Mouse (Mus musculus) neural tube, embryonic 14.5 days (tissue): ENCODE data around the gene Adamtsl3. TPM values are rescaled to one million over a fixed set of nuclear protein-coding genes. Genes with fewer than 3 reads are reported as not detected.

Experiments used
- ATAC-seq: fragments of 200-750 bp; cut with Nextera tagmentation; 2 replicates; pipeline ENCODE4 v1.8.0; 2017; ENCODE audit warnings: low read depth, mild to moderate bottlenecking, moderate TSS enrichment, moderate library complexity
- H3K27ac ChIP-seq: fragments of 300-500 bp; sonication (generic); 2 replicates; pipeline ENCODE4 v1.5.1; 2014; ENCODE audit warnings: low read depth, mild to moderate bottlenecking, control low read depth, low read length, moderate library complexity, mixed read lengths
- H3K27me3 ChIP-seq: fragments of 300-500 bp; sonication (generic); 2 replicates; pipeline ENCODE4 v1.6.1; 2014; ENCODE audit warnings: low read length; ENCODE audit not compliant: control insufficient read depth, insufficient read depth
- H3K36me3 ChIP-seq: fragments of 300-500 bp; sonication (generic); 2 replicates; pipeline ENCODE4 v1.6.1; 2014; ENCODE audit warnings: low read length, mixed read lengths; ENCODE audit not compliant: control insufficient read depth, insufficient read depth
- H3K4me1 ChIP-seq: fragments of 300-500 bp; sonication (generic); 2 replicates; pipeline ENCODE4 v1.6.1; 2014; ENCODE audit warnings: low read length; ENCODE audit not compliant: control insufficient read depth, insufficient read depth
- H3K4me2 ChIP-seq: fragments of 300-500 bp; sonication (generic); 2 replicates; pipeline ENCODE4 v1.6.1; 2014; ENCODE audit warnings: mild to moderate bottlenecking, low read depth, low read length, control low read depth
- H3K4me3 ChIP-seq: fragments of 300-500 bp; sonication (generic); 2 replicates; pipeline ENCODE4 v1.5.1; 2014; ENCODE audit warnings: low read depth, low read length, control low read depth, mixed read lengths
- H3K9ac ChIP-seq: fragments of 300-500 bp; sonication (generic); replicated peaks from 2 replicates; pipeline ENCODE4 v1.6.1; 2014; ENCODE audit warnings: low read depth, mild to moderate bottlenecking, control low read depth, low read length, mixed read lengths
- H3K9me3 ChIP-seq: fragments of 300-500 bp; sonication (generic); 2 replicates; pipeline ENCODE4 v1.6.1; 2016; ENCODE audit warnings: low read length; ENCODE audit not compliant: control insufficient read depth
- WGBS: fragments of 180-500 bp; shearing (Covaris S2); extraction: QIAGEN DNeasy Blood & Tissue Kit; methylation state at CpG from one replicate; pipeline ENCODE4 v1.1.7; 2014; 5-methylcytosine and 5-hydroxymethylcytosine counted together
- polyA plus RNA-seq: library from polyadenylated mRNA; unstranded; fragments of >200 nt; fragmentation: Nextera tagmentation; extraction: Ambion mirVana; gene quantifications from 2 replicates; pipeline ENCODE4 v1.2.1, GENCODE M21; 2014

Gene Adamtsl3
- polyA plus RNA-seq, 1 experiment from 2014 or later, result 1.4 TPM

DNA sequence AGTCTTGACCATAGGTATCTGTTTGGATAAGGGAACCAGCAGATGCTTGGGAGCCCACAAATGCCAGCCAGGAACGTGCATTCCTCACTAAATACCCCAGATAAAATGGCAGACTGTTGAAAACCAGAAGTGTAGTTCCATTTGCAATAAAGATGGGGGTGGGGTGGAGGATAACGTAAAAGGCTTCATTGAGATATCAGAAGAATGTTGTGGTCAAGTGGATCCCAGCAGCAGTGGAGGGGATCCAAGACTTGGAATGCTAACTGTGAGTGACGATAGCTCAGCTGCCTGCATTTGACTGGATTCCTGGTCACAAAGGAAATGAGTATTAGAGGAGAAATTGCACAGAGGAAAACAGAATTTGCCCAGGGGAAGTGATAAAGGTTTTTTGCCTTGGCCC is 87.1 kb downstream of the Adamtsl3 start:
- Histone ChIP-seq H3K27me3 (no peaks in the 10 kb centered on the region), H3K27ac (no peak overlapping the region), H3K4me1 (no peaks in the 10 kb centered on the region), H3K9ac (no peak overlapping the region), H3K36me3 (no peaks in the 10 kb centered on the region), H3K9me3 (no peaks in the 10 kb centered on the region), H3K4me2 (no peak overlapping the region), H3K4me3 (no peak overlapping the region)
- 79% methylated on average over 3 of the region's 3 CpGs for WGBS
- no peak for ATAC-seq

DNA sequence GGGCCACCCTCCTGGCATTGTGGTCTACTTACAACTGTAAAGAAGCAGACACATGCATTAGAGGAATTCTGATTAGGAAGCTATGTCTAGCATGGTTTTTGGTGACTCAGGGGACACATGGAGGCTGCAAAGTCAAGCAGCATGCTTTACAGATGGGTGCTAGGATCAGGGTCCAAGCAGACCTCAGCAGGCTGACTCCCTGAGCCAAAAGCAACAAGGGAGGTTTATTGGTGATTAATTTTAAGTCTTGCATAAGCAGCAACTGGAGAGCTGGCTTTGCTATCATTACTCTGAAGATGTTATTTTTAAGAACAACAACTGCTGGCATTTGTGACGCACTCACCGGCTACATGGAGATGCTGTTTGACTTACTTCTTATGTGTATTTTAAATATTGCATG is 88.1 kb downstream of the Adamtsl3 start:
- 84% methylated on average over 2 of the region's 2 CpGs for WGBS
- Histone ChIP-seq H3K4me2 (no peak overlapping the region), H3K27ac (no peak overlapping the region), H3K27me3 (no peaks in the 10 kb centered on the region), H3K4me1 (no peaks in the 10 kb centered on the region), H3K4me3 (no peak overlapping the region), H3K9me3 (no peaks in the 10 kb centered on the region), H3K9ac (no peak overlapping the region), H3K36me3 (no peaks in the 10 kb centered on the region)
- no peak for ATAC-seq

DNA sequence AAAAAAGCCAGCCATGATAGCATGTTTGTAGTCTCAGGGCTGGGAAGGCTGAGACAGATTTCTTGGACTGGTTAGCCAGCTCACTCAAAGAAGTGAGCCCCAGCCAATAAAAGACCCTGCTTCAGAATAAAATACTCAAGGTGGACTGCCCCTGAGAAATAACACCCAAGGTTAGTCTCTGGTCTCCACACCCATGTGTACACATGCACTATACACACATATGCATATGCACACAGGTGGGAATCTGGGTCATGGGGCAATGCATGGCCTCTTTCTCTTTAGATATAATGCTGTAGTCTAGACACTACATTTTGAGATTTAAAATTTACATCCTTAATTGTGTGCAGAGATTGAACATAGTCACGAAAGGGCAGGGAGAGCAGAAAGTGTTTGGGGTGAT is 88.8 kb downstream of the Adamtsl3 start:
- H3K36me3 ChIP-seq, result no peaks in the 10 kb centered on the region
- H3K27me3 ChIP-seq, result no peaks in the 10 kb centered on the region
- no peak for ATAC-seq
- H3K4me2 ChIP-seq, result no peak overlapping the region
- no peak overlapping the region for H3K9ac ChIP-seq
- no peak overlapping the region for H3K27ac ChIP-seq
- no peaks in the 10 kb centered on the region for H3K9me3 ChIP-seq
- no peak overlapping the region for H3K4me3 ChIP-seq
- H3K4me1 ChIP-seq, result no peaks in the 10 kb centered on the region
- WGBS, result 88% methylated on average over 1 of the region's 1 CpGs

DNA sequence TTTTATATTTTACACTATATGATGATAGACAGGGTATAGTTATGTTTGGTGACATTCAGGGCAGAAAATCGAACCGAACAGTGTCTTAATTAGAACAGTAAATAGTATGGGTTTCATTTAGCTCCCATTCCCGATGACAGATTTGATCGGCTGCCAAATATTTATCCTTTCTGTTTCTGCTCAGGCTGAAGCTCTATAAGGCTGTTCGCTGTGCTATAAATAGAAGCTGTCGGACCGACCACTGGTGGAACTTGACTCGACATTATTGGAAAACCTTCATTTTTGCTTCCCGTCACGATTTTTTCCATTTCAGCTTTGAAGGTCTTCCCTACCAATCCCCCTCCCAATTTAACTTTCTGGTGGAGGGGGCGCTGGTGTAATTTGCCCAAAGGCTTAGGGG is 89.9 kb downstream of the Adamtsl3 start:
- H3K27ac ChIP-seq, result no peak overlapping the region
- no peak overlapping the region for H3K4me2 ChIP-seq
- no peak overlapping the region for H3K4me3 ChIP-seq
- H3K9me3 ChIP-seq, result no peaks in the 10 kb centered on the region
- 72% methylated on average over 11 of the region's 11 CpGs for WGBS
- no peaks in the 10 kb centered on the region for H3K27me3 ChIP-seq
- ATAC-seq, result no peak
- no peaks in the 10 kb centered on the region for H3K4me1 ChIP-seq
- H3K36me3 ChIP-seq, result no peaks in the 10 kb centered on the region
- H3K9ac ChIP-seq, result no peak overlapping the region

DNA sequence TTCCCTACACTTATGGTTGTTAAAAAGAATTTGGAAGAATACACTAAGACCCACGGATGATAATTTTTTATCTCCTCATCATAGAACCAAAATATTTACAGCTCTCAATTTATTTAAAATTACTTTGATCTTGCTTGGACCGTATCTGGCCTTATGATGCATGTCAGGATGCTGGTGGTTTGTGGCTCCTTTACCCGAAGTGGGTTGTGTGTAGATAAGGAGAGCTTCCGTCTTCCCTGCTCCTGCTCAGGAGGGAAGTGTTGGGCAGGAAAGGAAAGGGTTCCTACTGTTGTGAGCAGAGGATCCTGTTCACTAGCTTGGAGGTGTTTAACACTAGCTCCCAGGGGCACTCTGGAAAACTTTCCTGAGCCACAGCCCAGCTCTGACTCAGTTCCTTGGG is 94.0 kb downstream of the Adamtsl3 start:
- 83% methylated on average over 4 of the region's 4 CpGs for WGBS
- H3K36me3 ChIP-seq, result no peaks in the 10 kb centered on the region
- no peak for ATAC-seq
- H3K4me2 ChIP-seq, result no peak overlapping the region
- H3K27me3 ChIP-seq, result no peaks in the 10 kb centered on the region
- no peak overlapping the region for H3K27ac ChIP-seq
- H3K4me1 ChIP-seq, result no peaks in the 10 kb centered on the region
- H3K4me3 ChIP-seq, result no peak overlapping the region
- no peaks in the 10 kb centered on the region for H3K9me3 ChIP-seq
- H3K9ac ChIP-seq, result no peak overlapping the region

DNA sequence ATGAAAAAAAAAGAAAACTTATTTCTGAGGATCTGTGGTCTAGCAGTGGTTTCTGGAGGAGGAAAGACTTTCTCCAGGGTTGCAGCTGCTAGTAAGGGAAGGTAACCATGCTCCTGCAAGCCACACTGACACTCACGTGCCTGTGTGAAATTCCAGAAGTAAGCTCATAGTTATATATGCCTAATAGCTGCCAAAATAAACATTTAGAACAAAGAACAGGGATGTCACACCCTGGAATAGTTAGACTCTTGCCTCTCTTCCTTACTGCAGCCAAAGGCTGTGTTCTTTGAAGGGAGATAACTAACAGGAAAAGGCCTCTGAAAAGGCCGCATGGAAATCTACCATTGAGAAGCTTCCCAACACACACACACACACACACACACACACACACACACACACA is 96.1 kb downstream of the Adamtsl3 start:
- H3K9me3 ChIP-seq, result no peaks in the 10 kb centered on the region
- H3K9ac ChIP-seq, result no peak overlapping the region
- no peak overlapping the region for H3K27ac ChIP-seq
- no peaks in the 10 kb centered on the region for H3K27me3 ChIP-seq
- no peaks in the 10 kb centered on the region for H3K36me3 ChIP-seq
- no peak for ATAC-seq
- no peak overlapping the region for H3K4me3 ChIP-seq
- H3K4me2 ChIP-seq, result no peak overlapping the region
- no peaks in the 10 kb centered on the region for H3K4me1 ChIP-seq
- WGBS, result 77% methylated on average over 2 of the region's 2 CpGs

DNA sequence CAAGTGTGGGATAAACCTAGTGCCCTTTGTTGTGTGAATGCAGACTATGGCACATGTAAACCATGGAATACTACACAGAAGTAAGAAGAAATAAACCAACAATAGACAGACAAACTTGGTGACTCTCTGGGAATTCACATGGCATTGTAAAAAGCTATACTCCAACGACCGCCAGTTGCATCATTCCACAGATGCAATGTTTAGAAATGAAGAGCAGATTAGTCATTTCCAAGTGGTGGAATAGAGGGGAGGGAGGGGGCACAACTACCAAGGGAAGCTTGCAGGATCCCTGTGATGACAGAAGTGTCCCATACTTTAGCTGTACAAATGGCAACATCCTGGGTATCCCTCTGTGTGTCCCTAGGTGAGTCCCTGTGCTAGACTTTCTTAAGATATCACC is 97.7 kb downstream of the Adamtsl3 start:
- H3K36me3 ChIP-seq, result no peaks in the 10 kb centered on the region
- WGBS, result 89% methylated on average over 2 of the region's 2 CpGs

DNA sequence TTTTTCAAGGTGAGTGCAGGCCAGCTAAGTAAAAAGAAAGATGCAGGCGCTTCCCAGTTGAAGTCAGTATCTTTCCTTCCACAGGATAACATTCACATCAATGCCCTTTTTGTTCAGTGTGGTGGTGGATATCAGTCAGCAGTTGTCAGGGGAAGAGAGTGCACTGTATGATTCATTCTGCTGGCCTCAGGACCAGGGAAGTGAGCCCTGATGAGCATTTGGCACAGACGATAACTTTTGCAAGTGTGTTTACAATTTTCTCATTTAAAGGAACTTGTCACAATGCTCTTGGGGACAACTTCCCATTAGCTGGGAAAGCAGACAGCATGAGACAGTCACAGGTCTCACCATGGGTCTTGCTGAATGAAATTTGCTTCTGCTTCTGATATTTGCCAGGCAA is 122.9 kb downstream of the Adamtsl3 start:
- H3K4me3 ChIP-seq, result no peak overlapping the region
- no peak overlapping the region for H3K9ac ChIP-seq
- no peak overlapping the region for H3K27ac ChIP-seq
- H3K27me3 ChIP-seq, result no peaks in the 10 kb centered on the region
- H3K4me1 ChIP-seq, result no peaks in the 10 kb centered on the region
- no peak for ATAC-seq
- WGBS, result 74% methylated on average over 2 of the region's 2 CpGs
- H3K9me3 ChIP-seq, result no peaks in the 10 kb centered on the region
- no peaks in the 10 kb centered on the region for H3K36me3 ChIP-seq
- no peak overlapping the region for H3K4me2 ChIP-seq

More for the DNA sequence above, 97.7 kb downstream of the Adamtsl3 start:
- Histone ChIP-seq H3K9ac (no peak overlapping the region), H3K4me3 (no peak overlapping the region), H3K9me3 (no peaks in the 10 kb centered on the region), H3K27ac (no peak overlapping the region), H3K27me3 (no peaks in the 10 kb centered on the region), H3K4me2 (no peak overlapping the region), H3K4me1 (no peaks in the 10 kb centered on the region)
- no peak for ATAC-seq

DNA sequence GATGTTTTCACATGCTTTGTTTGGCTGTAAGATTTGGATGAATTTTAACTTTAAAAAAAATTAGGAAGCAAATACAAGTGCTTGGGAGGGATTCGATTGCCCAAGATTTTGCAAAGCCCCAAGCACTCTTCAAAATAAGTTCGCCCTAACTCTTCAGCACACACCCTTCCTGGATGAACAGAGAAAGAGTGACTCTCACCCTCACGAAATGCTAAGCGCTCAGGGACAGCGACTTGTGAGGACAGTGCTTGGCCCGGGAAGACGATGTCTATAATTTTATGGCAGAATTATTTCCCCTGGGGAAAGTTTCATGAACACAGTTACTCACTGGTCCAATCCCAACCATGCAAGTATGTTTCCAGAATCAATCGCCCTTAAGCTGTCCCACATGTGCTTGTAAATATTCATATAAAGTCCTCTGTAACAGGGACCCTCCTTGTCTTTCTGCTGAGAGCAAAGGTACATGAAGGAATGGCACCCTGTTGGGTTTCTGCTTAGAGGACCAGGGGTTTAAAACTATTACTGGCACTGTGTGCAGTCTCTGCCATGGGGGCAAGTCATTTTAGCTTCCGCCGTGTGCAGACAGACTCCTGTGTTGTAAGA is 127.5 kb downstream of the Adamtsl3 start:
- H3K4me3 ChIP-seq, result no peak overlapping the region
- H3K36me3 ChIP-seq, result no peaks in the 10 kb centered on the region
- ATAC-seq, result no peak
- no peak overlapping the region for H3K27ac ChIP-seq
- H3K4me2 ChIP-seq, result no peak overlapping the region
- WGBS, result 83% methylated on average over 10 of the region's 10 CpGs
- no peaks in the 10 kb centered on the region for H3K9me3 ChIP-seq
- no peaks in the 10 kb centered on the region for H3K27me3 ChIP-seq
- H3K4me1 ChIP-seq, result no peaks in the 10 kb centered on the region
- H3K9ac ChIP-seq, result no peak overlapping the region
